Mouse (Mus musculus): ENCODE data around the gene Triobp. TPM values are rescaled to one million over a fixed set of nuclear protein-coding genes. Genes with fewer than 3 reads are reported as not detected.
A peak's percentile ranks its signal among the peaks of the same experiment; 100 is the strongest.

Gene Triobp
- polyA plus RNA-seq, 1 experiment from 2014 or later, result 45.8 TPM

DNA sequence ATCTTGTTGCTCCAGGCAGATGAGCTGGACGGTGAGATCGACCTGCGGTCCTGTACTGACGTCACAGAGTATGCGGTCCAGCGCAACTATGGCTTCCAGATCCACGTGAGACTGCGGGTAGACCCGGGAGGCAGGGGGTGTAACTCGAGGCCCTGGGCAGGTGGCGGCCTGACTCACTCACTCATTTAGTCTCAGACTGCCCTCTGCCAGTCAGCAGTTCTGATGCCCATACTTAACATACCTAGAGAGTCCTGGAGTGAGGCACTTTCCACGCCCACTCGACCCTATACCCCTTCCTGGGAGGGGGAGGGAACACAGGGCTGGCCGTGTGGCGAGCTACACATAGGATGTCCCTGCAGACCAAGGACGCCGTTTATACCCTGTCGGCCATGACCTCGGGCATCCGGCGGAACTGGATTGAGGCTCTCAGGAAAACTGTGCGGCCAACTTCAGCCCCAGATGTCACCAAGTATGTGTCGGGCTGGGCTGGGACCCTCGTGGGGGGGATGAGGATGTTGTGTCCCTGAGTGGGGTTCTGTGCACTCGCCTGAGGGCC lies 43.5 kb downstream of the Triobp start:
- no peak overlapping the region for H3K4me3 ChIP-seq
- H3K4me1 ChIP-seq, result peaks cover 43% of the 10 kb centered on the region
- no peak overlapping the region for H3K4me2 ChIP-seq
- WGBS, result 91% methylated on average over 25 of the region's 25 CpGs
- no peaks in the 10 kb centered on the region for H3K9me3 ChIP-seq
- H3K27ac ChIP-seq (replicated peaks), result no peak overlapping the region
- no peak overlapping the region for H3K9ac ChIP-seq
- peaks cover 84% of the 10 kb centered on the region for H3K36me3 ChIP-seq
- H3K27me3 ChIP-seq (replicated peaks), result no peaks in the 10 kb centered on the region
- ATAC-seq (ENCODE audit: extremely low read depth, insufficient number of reproducible peaks, low FRiP score, low TSS enrichment), result no peak

DNA sequence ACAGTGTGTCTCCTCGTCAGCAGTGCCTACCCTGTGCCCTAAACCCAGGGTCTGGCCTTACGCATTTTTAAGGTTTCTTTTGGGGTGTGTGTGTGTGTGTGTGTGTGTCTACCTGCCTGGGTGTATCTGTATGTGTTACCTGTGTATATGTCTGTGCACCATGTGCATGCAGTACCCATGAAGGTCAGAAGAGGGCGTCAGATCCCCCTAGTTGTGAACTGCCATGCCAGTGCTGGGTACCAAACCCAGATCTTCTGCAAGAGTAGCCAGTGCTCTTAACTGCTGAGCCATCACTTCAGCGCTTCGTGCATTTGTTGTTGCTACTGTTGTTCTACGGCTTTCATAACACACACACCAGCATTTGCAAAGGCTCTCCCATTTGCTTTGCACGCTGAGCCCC lies 44.7 kb downstream of the Triobp start:
- no peaks in the 10 kb centered on the region for H3K9me3 ChIP-seq
- H3K36me3 ChIP-seq, result peaks cover 95% of the 10 kb centered on the region
- no peaks in the 10 kb centered on the region for H3K27me3 ChIP-seq (replicated peaks)
- peaks cover 31% of the 10 kb centered on the region for H3K4me1 ChIP-seq
- no peak overlapping the region for H3K9ac ChIP-seq
- no peak overlapping the region for H3K4me2 ChIP-seq
- H3K27ac ChIP-seq (replicated peaks), result no peak overlapping the region
- ATAC-seq (ENCODE audit: extremely low read depth, insufficient number of reproducible peaks, low FRiP score, low TSS enrichment), result no peak
- WGBS, result 88% methylated on average over 7 of the region's 7 CpGs
- no peak overlapping the region for H3K4me3 ChIP-seq

- no peak for ATAC-seq (ENCODE audit: extremely low read depth, insufficient number of reproducible peaks, low FRiP score, low TSS enrichment)
- H3K4me1 ChIP-seq, result peaks cover 30% of the 10 kb centered on the region
- H3K4me2 ChIP-seq, result no peak overlapping the region
- peaks cover 97% of the 10 kb centered on the region for H3K36me3 ChIP-seq
- no peak overlapping the region for H3K9ac ChIP-seq
- no peaks in the 10 kb centered on the region for H3K27me3 ChIP-seq (replicated peaks)
- 89% methylated on average over 24 of the region's 24 CpGs for WGBS
- H3K9me3 ChIP-seq, result no peaks in the 10 kb centered on the region
- H3K27ac ChIP-seq (replicated peaks), result no peak overlapping the region
- H3K4me3 ChIP-seq, result no peak overlapping the region
Observed at GRCm38 (mm10) chr15:78992925-78993324, 45.4 kb downstream of the Triobp start.

DNA sequence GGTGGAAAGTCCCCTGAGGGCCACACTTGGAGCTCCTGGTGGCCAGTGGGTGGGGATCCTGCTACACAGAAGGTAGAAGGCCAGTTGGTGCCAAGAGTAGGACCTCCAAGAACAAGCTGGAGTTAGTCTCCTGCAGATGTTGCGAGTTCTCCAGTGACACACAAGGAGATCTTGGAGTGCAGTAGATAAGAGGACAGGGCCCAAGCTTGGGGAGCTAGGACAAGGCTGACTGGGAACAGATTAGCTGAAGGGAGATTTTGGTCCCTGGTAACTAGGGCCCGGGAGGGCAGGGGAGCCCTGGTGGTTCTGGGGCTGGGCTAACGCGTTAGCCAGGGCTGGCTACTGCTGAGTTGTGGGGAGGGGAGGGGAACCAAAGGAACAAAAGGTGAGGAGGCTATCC lies 48.4 kb downstream of the Triobp start:
- Histone ChIP-seq H3K4me3 (no peak overlapping the region), H3K27ac (replicated peaks) (no peak overlapping the region), H3K9ac (no peak overlapping the region), H3K4me2 (no peak overlapping the region), H3K9me3 (no peaks in the 10 kb centered on the region), H3K36me3 (peaks cover 89% of the 10 kb centered on the region), H3K27me3 (replicated peaks) (no peaks in the 10 kb centered on the region), H3K4me1 (peaks cover 15% of the 10 kb centered on the region)
- WGBS, result 67% methylated on average over 4 of the region's 4 CpGs
- ATAC-seq (ENCODE audit: extremely low read depth, insufficient number of reproducible peaks, low FRiP score, low TSS enrichment), result no peak

DNA sequence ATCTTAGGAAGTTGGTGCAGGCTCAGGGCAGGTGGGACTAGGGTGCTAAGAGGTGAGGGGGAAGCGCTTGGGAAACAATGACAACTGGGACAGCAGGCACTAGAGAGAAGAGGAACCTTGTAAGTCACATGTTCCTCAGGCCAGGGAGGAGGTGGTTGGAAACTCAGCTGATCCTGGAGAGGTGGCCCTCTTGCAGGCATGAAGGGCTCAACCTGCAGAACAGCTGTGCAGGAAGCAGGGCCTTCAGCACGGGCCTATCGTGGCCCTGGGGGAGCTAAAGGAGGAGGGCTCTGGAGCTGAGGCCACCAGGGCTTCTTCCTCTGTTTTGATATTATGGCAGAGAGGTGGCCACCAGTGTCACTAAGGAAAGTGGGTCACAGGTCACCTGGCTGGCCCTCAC lies 49.1 kb downstream of the Triobp start:
- H3K36me3 ChIP-seq, result peaks cover 89% of the 10 kb centered on the region
- ATAC-seq (ENCODE audit: extremely low read depth, insufficient number of reproducible peaks, low FRiP score, low TSS enrichment), result no peak
- WGBS, result 88% methylated on average over 3 of the region's 3 CpGs

GRCm38 (mm10) chr15:78998348-78998747 lies 50.8 kb downstream of the Triobp start:
- 41% methylated on average over 8 of the region's 8 CpGs for WGBS
- peak overlapping the region; percentile 55 for H3K27ac ChIP-seq (replicated peaks)
- peaks cover 89% of the 10 kb centered on the region for H3K36me3 ChIP-seq

More for the DNA sequence above, 49.1 kb downstream of the Triobp start:
- peaks cover 15% of the 10 kb centered on the region for H3K4me1 ChIP-seq
- no peaks in the 10 kb centered on the region for H3K27me3 ChIP-seq (replicated peaks)
- no peak overlapping the region for H3K4me3 ChIP-seq
- no peaks in the 10 kb centered on the region for H3K9me3 ChIP-seq
- no peak overlapping the region for H3K4me2 ChIP-seq
- no peak overlapping the region for H3K9ac ChIP-seq
- H3K27ac ChIP-seq (replicated peaks), result no peak overlapping the region

GRCm38 (mm10) chr15:78999586-78999985 lies 52.1 kb downstream of the Triobp start:
- H3K4me1 ChIP-seq, result peaks cover 20% of the 10 kb centered on the region
- H3K9ac ChIP-seq, result no peak overlapping the region
- no peak overlapping the region for H3K4me3 ChIP-seq
- no peaks in the 10 kb centered on the region for H3K9me3 ChIP-seq
- H3K27ac ChIP-seq (replicated peaks), result no peak overlapping the region
- peaks cover 89% of the 10 kb centered on the region for H3K36me3 ChIP-seq
- WGBS, result 84% methylated on average over 11 of the region's 11 CpGs
- H3K27me3 ChIP-seq (replicated peaks), result no peaks in the 10 kb centered on the region
- H3K4me2 ChIP-seq, result no peak overlapping the region
- no peak for ATAC-seq (ENCODE audit: extremely low read depth, insufficient number of reproducible peaks, low FRiP score, low TSS enrichment)

More at GRCm38 (mm10) chr15:78998348-78998747, 50.8 kb downstream of the Triobp start:
- ATAC-seq (ENCODE audit: extremely low read depth, insufficient number of reproducible peaks, low FRiP score, low TSS enrichment), result no peak
- Histone ChIP-seq H3K4me3 (no peak overlapping the region), H3K27me3 (replicated peaks) (no peaks in the 10 kb centered on the region), H3K4me1 (peaks cover 20% of the 10 kb centered on the region), H3K4me2 (no peak overlapping the region), H3K9me3 (no peaks in the 10 kb centered on the region), H3K9ac (peak overlapping the region; percentile 48; the same call in 1 of the 2 replicates)

- 78% methylated on average over 7 of the region's 7 CpGs for WGBS
- H3K9me3 ChIP-seq, result no peaks in the 10 kb centered on the region
- H3K36me3 ChIP-seq, result peaks cover 89% of the 10 kb centered on the region
- no peak overlapping the region for H3K27ac ChIP-seq (replicated peaks)
- peaks cover 20% of the 10 kb centered on the region for H3K4me1 ChIP-seq
- H3K4me2 ChIP-seq, result no peak overlapping the region
- H3K4me3 ChIP-seq, result no peak overlapping the region
- no peak overlapping the region for H3K9ac ChIP-seq
- no peak for ATAC-seq (ENCODE audit: extremely low read depth, insufficient number of reproducible peaks, low FRiP score, low TSS enrichment)
- no peaks in the 10 kb centered on the region for H3K27me3 ChIP-seq (replicated peaks)
Observed at GRCm38 (mm10) chr15:79000357-79000791, 52.9 kb downstream of the Triobp start.

- Histone ChIP-seq H3K27me3 (replicated peaks) (no peaks in the 10 kb centered on the region), H3K4me2 (no peak overlapping the region), H3K36me3 (peaks cover 89% of the 10 kb centered on the region), H3K4me3 (no peak overlapping the region), H3K9me3 (no peaks in the 10 kb centered on the region), H3K4me1 (peaks cover 20% of the 10 kb centered on the region), H3K27ac (replicated peaks) (no peak overlapping the region), H3K9ac (no peak overlapping the region)
- no peak for ATAC-seq (ENCODE audit: extremely low read depth, insufficient number of reproducible peaks, low FRiP score, low TSS enrichment)
- WGBS, result 88% methylated on average over 5 of the region's 5 CpGs
Observed at GRCm38 (mm10) chr15:79001559-79001958, 54.0 kb downstream of the Triobp start.

DNA sequence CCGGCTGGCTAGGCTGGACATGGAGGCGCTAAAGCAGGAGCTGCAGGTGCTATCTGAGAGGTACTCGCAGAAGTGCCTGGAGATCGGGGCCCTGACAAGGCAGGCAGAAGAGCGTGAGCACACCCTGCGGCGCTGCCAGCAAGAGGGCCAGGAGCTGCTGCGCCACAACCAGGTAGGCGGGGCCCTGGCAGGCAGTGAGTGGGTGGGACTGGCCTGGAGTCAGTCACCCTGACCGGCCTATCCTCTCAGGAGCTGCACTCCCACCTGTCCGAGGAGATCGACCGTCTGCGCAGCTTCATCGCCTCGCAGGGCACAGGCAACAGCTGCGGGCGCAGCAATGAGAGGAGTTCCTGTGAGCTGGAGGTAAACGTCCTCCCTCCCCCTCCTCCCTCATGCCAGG lies 54.5 kb downstream of the Triobp start:
- peaks cover 89% of the 10 kb centered on the region for H3K36me3 ChIP-seq
- H3K4me3 ChIP-seq, result no peak overlapping the region
- H3K27ac ChIP-seq (replicated peaks), result no peak overlapping the region
- 45% methylated on average over 19 of the region's 19 CpGs for WGBS
- no peaks in the 10 kb centered on the region for H3K9me3 ChIP-seq
- H3K4me2 ChIP-seq, result no peak overlapping the region
- H3K27me3 ChIP-seq (replicated peaks), result no peaks in the 10 kb centered on the region
- H3K9ac ChIP-seq, result 0 out of 2 replicates have a peak overlapping the region, but pooled peaks have one; percentile 9
- ATAC-seq (ENCODE audit: extremely low read depth, insufficient number of reproducible peaks, low FRiP score, low TSS enrichment), result no peak
- peaks cover 20% of the 10 kb centered on the region for H3K4me1 ChIP-seq

GRCm38 (mm10) chr15:79003079-79003478 lies 55.6 kb downstream of the Triobp start:
- Histone ChIP-seq H3K4me1 (peaks cover 13% of the 10 kb centered on the region), H3K4me2 (no peak overlapping the region), H3K4me3 (no peak overlapping the region), H3K36me3 (peaks cover 90% of the 10 kb centered on the region), H3K27ac (replicated peaks) (no peak overlapping the region), H3K9ac (no peak overlapping the region), H3K27me3 (replicated peaks) (no peaks in the 10 kb centered on the region), H3K9me3 (no peaks in the 10 kb centered on the region)
- ATAC-seq (ENCODE audit: extremely low read depth, insufficient number of reproducible peaks, low FRiP score, low TSS enrichment), result no peak
- WGBS, result 81% methylated on average over 3 of the region's 3 CpGs

DNA sequence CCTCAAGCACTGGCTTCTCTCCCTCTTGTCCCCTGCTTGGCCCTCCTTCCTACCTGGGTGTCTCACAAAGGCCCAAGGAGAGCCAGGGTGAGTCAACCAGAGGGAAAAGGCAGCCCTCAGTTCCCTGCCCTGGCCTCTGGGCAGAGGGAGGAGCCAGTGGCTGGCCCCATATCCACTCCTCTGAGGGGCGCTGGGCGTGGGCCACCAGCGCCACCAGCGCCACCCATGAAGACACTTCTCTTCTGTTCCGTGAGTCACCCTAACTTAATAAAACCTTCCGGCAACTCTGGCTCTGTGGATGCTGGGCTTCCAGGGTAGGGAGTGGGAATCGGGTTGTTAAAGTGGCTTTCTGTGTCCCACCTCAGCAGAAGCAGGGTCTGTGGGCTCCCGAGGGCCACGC lies 58.1 kb downstream of the Triobp start:
- H3K4me3 ChIP-seq, result no peak overlapping the region
- H3K4me1 ChIP-seq, result peaks cover 6% of the 10 kb centered on the region; the same call in 1 of the 2 replicates
- WGBS, result 86% methylated on average over 9 of the region's 9 CpGs
- H3K4me2 ChIP-seq, result no peak overlapping the region
- no peak for ATAC-seq (ENCODE audit: extremely low read depth, insufficient number of reproducible peaks, low FRiP score, low TSS enrichment)
- no peaks in the 10 kb centered on the region for H3K9me3 ChIP-seq
- H3K27me3 ChIP-seq (replicated peaks), result no peaks in the 10 kb centered on the region
- H3K27ac ChIP-seq (replicated peaks), result no peak overlapping the region
- H3K9ac ChIP-seq, result no peak overlapping the region
- peaks cover 76% of the 10 kb centered on the region for H3K36me3 ChIP-seq
